Mouse (Mus musculus) inflammation-experienced regulatory T-cells (primary cell): ENCODE measurements around the gene Cnrip1. TPM values are rescaled to one million over a fixed set of nuclear protein-coding genes. Genes with fewer than 3 reads are reported as not detected.

Source experiments
- polyA plus RNA-seq, 2 experiments: library from polyadenylated mRNA; unstranded; fragments of 100-300 nt; shearing (Covaris generic); gene quantifications; one replicate each; pipeline ENCODE4 v1.2.1; 2017

The Cnrip1 gene
- 10 to 100 TPM; 13.7 to 16.8 TPM for polyA plus RNA-seq

DNA sequence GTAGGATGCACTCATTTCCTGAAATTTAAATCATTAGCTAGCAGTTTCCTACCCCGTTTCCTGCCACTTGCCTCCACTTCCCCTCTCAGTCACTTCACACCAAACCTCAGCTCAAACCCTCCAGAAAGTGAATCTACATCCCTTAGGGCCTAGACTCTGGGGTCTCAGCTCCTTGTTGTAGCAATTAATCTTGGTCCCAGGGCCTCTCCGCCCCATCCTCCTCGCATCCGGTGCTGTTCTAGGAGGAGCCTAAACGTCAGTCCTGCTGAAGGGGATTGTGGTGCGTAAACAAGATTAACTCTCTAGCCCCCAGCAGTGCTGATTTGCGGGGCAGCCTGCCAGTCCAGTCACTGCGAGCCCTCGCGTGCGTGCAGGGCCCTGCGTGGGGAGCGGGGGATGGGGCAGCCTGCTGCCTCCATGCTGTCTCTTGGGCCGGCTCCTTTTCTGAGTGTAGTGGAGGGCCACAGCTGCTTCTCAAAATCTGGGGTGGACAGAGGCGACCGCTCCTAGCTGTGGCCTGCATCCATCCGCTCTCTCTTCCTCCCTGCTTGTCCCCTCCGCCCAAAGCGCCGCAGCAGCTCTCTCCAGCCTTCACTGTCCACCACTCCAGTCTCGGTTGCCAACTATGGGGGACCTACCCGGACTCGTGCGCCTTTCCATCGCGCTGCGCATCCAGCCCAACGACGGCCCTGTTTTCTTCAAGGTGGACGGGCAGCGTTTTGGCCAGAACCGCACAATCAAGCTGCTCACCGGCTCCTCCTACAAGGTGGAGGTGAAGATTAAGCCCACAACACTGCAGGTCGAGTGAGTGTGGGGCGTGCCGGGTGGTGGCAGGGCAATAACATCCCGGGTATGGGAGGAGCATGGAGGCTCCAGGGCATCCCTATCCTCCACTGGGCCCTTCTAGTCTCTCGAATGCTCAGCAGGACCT, at the start of gene Cnrip1, which contains the start of gene Plek:
TSS of gene Cnrip1 (plus strand) at position 42 of the 931 bp plus-strand sequence.
TSS of gene Plek (minus strand) at position 837 of the 931 bp plus-strand sequence.

Other genes starting within 250 kb of the Cnrip1 start
- 1 to 10 TPM in 1 of 2 experiments, under 1 TPM in 1; 0.42 to 1.3 TPM for gene Fbxo48, start 100.2 kb upstream of the Cnrip1 start, polyA plus RNA-seq
- gene Plek, start 795 bp downstream of the Cnrip1 start, polyA plus RNA-seq: 1 to 10 TPM; 2.4 to 8.4 TPM
- gene Ppp3r1, start 107.7 kb downstream of the Cnrip1 start, polyA plus RNA-seq: 100 to 1,000 TPM in 1 of 2 experiments, 10 to 100 TPM in 1; 92.4 to 128 TPM
- 10 to 100 TPM; 24.1 to 29.9 TPM for gene Wdr92, start 130.5 kb downstream of the Cnrip1 start, polyA plus RNA-seq
- 10 to 100 TPM; 35.7 to 53.1 TPM for gene Pno1, start 160.0 kb downstream of the Cnrip1 start, polyA plus RNA-seq
- 10 to 100 TPM; 47.5 to 61.3 TPM for gene C1d, start 206.0 kb downstream of the Cnrip1 start, polyA plus RNA-seq